Mouse (Mus musculus): ENCODE data around the gene March9. TPM values are rescaled to one million over a fixed set of nuclear protein-coding genes. Genes with fewer than 3 reads are reported as not detected.
A peak's percentile ranks its signal among the peaks of the same experiment; 100 is the strongest.

Gene March9
- 0.04 and 0.06 TPM in 2 replicates for polyA plus RNA-seq (2015; fragmentation: Nextera tagmentation; extraction: Ambion mirVana)

DNA sequence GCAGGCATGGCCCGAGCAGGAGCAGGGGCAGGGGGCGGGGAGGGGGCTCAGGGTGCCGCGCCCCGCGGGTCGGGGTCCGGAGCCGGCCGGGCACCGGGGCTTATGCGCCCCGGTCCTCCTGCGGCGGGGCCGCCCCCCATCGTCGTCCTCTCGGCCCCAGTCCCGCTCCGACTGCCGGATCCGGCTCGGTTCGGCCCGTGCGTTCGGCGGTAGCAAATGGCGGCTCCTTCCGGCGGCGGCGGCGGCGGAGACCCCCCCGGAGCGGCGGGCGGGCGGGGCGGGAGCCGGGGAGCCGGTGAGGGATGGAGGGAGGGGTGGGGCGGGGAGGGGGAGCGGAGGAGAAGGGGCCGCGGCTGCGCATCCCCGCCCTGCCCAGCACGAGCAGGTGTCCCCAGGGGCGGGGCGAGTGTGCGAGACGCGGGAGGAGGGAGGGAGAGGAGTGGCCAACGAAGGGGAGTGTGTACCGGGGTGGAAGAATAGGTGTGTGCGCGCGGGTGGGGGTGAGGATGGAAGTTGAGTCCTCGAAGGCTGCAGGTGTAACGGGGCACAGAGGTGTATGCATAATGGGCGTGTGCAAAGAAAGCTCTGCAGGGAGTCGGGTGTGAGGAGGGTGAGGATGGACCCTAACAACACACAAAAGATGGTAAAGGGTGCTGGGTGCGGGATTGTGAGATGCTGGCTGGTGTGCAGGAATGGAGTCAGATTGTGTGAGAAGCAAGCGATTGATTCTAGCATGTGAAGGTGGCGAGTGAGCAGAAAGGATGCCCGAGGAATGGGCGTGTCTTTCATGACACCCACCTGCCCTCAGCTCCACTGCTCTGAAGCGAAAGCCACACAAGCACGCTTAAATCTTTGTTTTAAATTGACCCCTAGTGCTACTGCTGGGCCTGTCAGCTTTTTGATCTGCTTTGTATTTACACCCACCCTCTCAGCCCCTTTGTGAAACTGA is at the start of gene March9:
Gene March9 (minus strand): TSS at position 217 of the 949 bp plus-strand sequence.
- H3K9ac ChIP-seq (replicated peaks), result peak within 1 kb of the TSS; percentile 54
- H3K36me3 ChIP-seq (replicated peaks; ENCODE audit: insufficient read depth, low read length), result peaks cover 1% of the 10 kb centered on the region; the same call in 1 of the 2 replicates
- H3K27ac ChIP-seq (ENCODE audit: low read depth), result no peak within 1 kb of the TSS
- peak within 1 kb of the TSS; percentile 98 for H3K4me2 ChIP-seq (ENCODE audit: low read depth, low read length)
- 3% methylated on average over 38 of the region's 72 CpGs for WGBS (ENCODE audit: insufficient replicate concordance)
- H3K9me3 ChIP-seq (ENCODE audit: low read length), result no peaks in the 10 kb centered on the region
- no peak for ATAC-seq
- H3K4me1 ChIP-seq (ENCODE audit: insufficient read depth), result peaks cover 28% of the 10 kb centered on the region
- DNase-seq, result peak; percentile 70
- H3K4me3 ChIP-seq (ENCODE audit: low read depth, low read length), result peak within 1 kb of the TSS; percentile 67
- TF ChIP-seq EP300 (IDR thresholded peaks at IDR 0.05; ENCODE audit: low read depth) (no peak), CTCF (IDR thresholded peaks at IDR 0.05; ENCODE audit: low read depth) (no peak)
- H3K27me3 ChIP-seq (ENCODE audit: insufficient read depth, low read length), result peaks cover 39% of the 10 kb centered on the region

- H3K4me1 ChIP-seq (ENCODE audit: insufficient read depth), result peaks cover 7% of the 10 kb centered on the region
- no peak overlapping the region for H3K4me3 ChIP-seq (ENCODE audit: low read depth, low read length)
- 30% methylated on average over 3 of the region's 3 CpGs for WGBS (ENCODE audit: insufficient replicate concordance)
- H3K27ac ChIP-seq (ENCODE audit: low read depth), result 0 out of 2 replicates have a peak overlapping the region, but pooled peaks have one; percentile 6
- no peak overlapping the region for H3K4me2 ChIP-seq (ENCODE audit: low read depth, low read length)
- ATAC-seq (peak; percentile 11; the same call in 1 of the 2 replicates), DNase-seq (no peak)
- H3K9ac ChIP-seq (replicated peaks), result no peak overlapping the region
- H3K27me3 ChIP-seq (ENCODE audit: insufficient read depth, low read length), result no peaks in the 10 kb centered on the region
- peaks cover 24% of the 10 kb centered on the region for H3K36me3 ChIP-seq (replicated peaks; ENCODE audit: insufficient read depth, low read length)
- H3K9me3 ChIP-seq (ENCODE audit: low read length), result no peaks in the 10 kb centered on the region
- TF ChIP-seq CTCF (IDR thresholded peaks at IDR 0.05; ENCODE audit: low read depth) (no peak), EP300 (IDR thresholded peaks at IDR 0.05; ENCODE audit: low read depth) (no peak)
Measured at GRCm38 (mm10) chr10:127108262-127108583, 48.2 kb upstream of the March9 start.

DNA sequence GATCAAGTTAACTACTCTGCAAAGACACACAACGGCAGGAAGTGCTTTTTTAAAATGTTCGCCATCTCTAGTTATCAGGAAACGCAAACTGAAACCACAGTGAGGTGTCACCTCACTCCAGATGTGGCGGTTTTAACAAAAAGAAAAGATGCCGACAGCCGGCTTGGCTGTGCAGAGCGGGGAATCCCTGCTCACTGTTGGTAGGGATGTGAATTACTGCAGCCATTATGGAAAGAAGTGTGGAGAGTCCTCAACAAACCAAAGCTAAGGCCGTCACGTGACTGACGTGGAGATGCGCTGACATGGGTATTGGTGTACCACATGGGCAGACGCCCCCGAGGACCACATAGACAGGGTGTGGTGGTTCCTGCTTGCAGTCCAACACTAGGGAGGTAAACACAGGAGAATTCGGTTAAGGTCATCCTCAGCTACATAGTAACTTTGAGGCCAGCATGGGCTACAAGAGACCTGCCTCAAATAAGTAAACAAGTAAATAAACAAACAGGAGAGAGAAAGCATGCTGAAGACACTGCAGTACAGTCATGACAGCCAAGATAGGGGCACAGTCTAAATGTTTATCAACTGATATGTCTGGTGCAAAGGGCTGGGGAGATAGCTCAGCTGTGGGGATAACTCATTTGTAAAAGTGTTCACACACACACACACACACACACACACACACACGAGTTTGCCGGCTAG is 47.7 kb upstream of the March9 start:
- H3K4me3 ChIP-seq (ENCODE audit: low read depth, low read length), result no peak overlapping the region
- no peaks in the 10 kb centered on the region for H3K27me3 ChIP-seq (ENCODE audit: insufficient read depth, low read length)
- peak overlapping the region; percentile 46 for H3K4me2 ChIP-seq (ENCODE audit: low read depth, low read length)
- H3K27ac ChIP-seq (ENCODE audit: low read depth), result 0 out of 2 replicates have a peak overlapping the region, but pooled peaks have one; percentile 6
- H3K4me1 ChIP-seq (ENCODE audit: insufficient read depth), result peaks cover 7% of the 10 kb centered on the region
- ATAC-seq, result peak; percentile 39
- H3K9ac ChIP-seq (replicated peaks), result no peak overlapping the region; the same call in 1 of the 2 replicates
- no peaks in the 10 kb centered on the region for H3K9me3 ChIP-seq (ENCODE audit: low read length)
- WGBS (ENCODE audit: insufficient replicate concordance), result 47% methylated on average over 16 of the region's 16 CpGs
- DNase-seq, result no peak
- H3K36me3 ChIP-seq (replicated peaks; ENCODE audit: insufficient read depth, low read length), result peaks cover 21% of the 10 kb centered on the region
- TF ChIP-seq CTCF (IDR thresholded peaks at IDR 0.05; ENCODE audit: low read depth), result no peak

DNA sequence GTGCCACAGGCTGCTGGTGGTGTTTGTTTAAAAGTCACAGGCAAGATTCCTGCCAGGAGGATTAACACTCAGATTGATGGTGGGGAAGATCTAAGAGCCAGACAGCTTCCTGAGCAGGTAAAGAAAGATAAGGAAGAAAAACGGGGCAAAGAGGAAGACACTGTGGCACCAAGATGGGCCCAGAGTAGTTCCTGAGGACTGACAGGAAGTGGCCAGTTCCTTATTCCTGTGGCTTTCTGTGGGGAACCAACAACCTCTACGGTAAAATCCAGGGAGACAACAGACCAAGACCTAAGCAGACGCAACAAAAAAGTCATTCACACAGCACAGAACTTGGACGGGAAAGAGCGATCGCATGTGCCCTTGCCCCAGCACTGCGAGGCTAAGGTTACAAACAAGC is 43.6 kb upstream of the March9 start:
- Histone ChIP-seq H3K4me1 (ENCODE audit: insufficient read depth) (peaks cover 18% of the 10 kb centered on the region), H3K9ac (replicated peaks) (no peak overlapping the region), H3K36me3 (replicated peaks; ENCODE audit: insufficient read depth, low read length) (peaks cover 32% of the 10 kb centered on the region), H3K27ac (ENCODE audit: low read depth) (peak overlapping the region; percentile 57; the same call in 1 of the 2 replicates), H3K4me3 (ENCODE audit: low read depth, low read length) (no peak overlapping the region), H3K27me3 (ENCODE audit: insufficient read depth, low read length) (no peaks in the 10 kb centered on the region), H3K4me2 (ENCODE audit: low read depth, low read length) (no peak overlapping the region), H3K9me3 (ENCODE audit: low read length) (no peaks in the 10 kb centered on the region)
- ATAC-seq (no peak), DNase-seq (no peak)
- WGBS (ENCODE audit: insufficient replicate concordance), result 34% methylated on average over 7 of the region's 7 CpGs
- TF ChIP-seq CTCF (IDR thresholded peaks at IDR 0.05; ENCODE audit: low read depth), result no peak
- no peak for TF ChIP-seq EP300 (IDR thresholded peaks at IDR 0.05; ENCODE audit: low read depth)

GRCm38 (mm10) chr10:127101151-127101550 is 41.2 kb upstream of the March9 start:
- TF ChIP-seq EP300 (IDR thresholded peaks at IDR 0.05; ENCODE audit: low read depth) (no peak), CTCF (IDR thresholded peaks at IDR 0.05; ENCODE audit: low read depth) (no peak)
- Histone ChIP-seq H3K36me3 (replicated peaks; ENCODE audit: insufficient read depth, low read length) (peaks cover 43% of the 10 kb centered on the region), H3K9me3 (ENCODE audit: low read length) (no peaks in the 10 kb centered on the region), H3K4me1 (ENCODE audit: insufficient read depth) (peaks cover 14% of the 10 kb centered on the region), H3K27me3 (ENCODE audit: insufficient read depth, low read length) (no peaks in the 10 kb centered on the region), H3K4me2 (ENCODE audit: low read depth, low read length) (no peak overlapping the region), H3K4me3 (ENCODE audit: low read depth, low read length) (no peak overlapping the region), H3K9ac (replicated peaks) (no peak overlapping the region), H3K27ac (ENCODE audit: low read depth) (peak overlapping the region; percentile 44; the same call in 1 of the 2 replicates)
- DNase-seq (no peak), ATAC-seq (no peak)
- 62% methylated on average over 6 of the region's 6 CpGs for WGBS (ENCODE audit: insufficient replicate concordance)

DNA sequence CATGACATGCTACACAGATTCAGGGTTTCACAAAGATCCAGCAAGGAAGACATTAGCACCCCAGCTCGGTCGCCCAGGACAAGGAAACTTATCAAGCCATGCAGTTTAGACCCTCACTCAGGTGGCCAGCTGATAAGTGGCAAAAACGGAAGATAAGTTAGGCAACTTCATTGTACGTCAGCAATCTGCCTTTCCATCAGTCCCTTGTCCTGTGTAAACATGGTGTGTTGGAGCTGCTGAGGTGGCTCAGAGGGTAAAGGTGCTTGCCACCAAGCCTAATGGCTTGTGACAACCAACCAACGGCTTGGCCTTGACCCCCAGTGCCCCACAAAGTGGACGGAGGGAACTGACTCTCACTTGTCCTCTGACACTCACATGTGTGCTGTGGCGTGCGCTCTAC is 40.4 kb upstream of the March9 start:
- Histone ChIP-seq H3K27me3 (ENCODE audit: insufficient read depth, low read length) (no peaks in the 10 kb centered on the region), H3K27ac (ENCODE audit: low read depth) (peak overlapping the region; percentile 44; the same call in 1 of the 2 replicates), H3K4me2 (ENCODE audit: low read depth, low read length) (no peak overlapping the region), H3K4me3 (ENCODE audit: low read depth, low read length) (no peak overlapping the region), H3K9me3 (ENCODE audit: low read length) (no peaks in the 10 kb centered on the region), H3K36me3 (replicated peaks; ENCODE audit: insufficient read depth, low read length) (peaks cover 50% of the 10 kb centered on the region), H3K4me1 (ENCODE audit: insufficient read depth) (peaks cover 14% of the 10 kb centered on the region), H3K9ac (replicated peaks) (no peak overlapping the region)
- 42% methylated on average over 8 of the region's 8 CpGs for WGBS (ENCODE audit: insufficient replicate concordance)
- ATAC-seq, result peak; percentile 78
- TF ChIP-seq CTCF (IDR thresholded peaks at IDR 0.05; ENCODE audit: low read depth), result no peak
- TF ChIP-seq EP300 (IDR thresholded peaks at IDR 0.05; ENCODE audit: low read depth), result peak; percentile 82; the same call in 1 of the 2 replicates
- DNase-seq, result no peak

All from liver, postnatal 0 days (tissue).